Mouse (Mus musculus): ENCODE results near the gene Hcn3.

The Hcn3 gene

GRCm38 (mm10) chr3:89147101-89147978 lies 12.7 kb downstream of the Hcn3 start:
- DNase-seq (ENCODE audit: low spot score), result peak; percentile 23

DNA sequence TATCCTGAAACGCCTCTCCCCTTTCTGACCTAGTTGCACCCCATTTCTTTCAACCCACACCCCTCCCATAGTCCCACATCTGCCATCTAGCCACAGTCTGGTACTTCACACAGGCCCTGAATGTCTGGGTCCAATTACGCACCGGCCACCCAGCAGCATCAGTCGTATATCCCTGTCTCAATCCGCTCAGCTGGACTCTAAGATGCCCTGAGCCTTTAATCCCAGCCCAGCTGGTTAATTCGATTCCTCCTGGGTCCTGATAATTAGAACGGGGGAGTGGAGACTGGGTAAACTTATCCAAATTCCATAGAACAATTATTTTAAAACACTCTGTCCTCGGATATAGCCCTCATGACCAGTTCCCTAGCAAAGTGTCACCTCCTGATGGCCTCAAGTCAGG lies 14.4 kb downstream of the Hcn3 start:
- DNase-seq (ENCODE audit: low spot score), result no peak

DNA sequence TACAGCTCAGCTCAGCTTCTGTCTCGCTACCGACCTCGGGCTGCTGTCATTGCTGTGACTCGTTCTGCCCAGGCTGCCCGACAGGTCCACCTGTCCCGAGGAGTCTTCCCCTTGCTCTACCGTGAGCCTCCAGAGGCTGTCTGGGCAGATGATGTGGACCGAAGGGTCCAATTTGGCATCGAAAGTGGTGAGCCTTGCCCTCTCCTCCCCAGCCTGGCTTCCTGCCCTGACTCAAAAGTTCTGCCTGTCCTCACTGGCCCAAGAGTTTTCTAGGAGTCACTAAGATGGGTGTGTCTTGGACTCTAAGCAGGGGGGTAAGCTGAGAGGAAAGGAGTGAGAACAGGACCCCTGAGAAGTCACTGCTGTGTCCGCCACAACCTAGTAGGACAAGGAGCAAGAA lies 15.2 kb downstream of the Hcn3 start:
- DNase-seq (ENCODE audit: low spot score), result no peak

GRCm38 (mm10) chr3:89136365-89136764 lies 23.6 kb downstream of the Hcn3 start:
- DNase-seq (ENCODE audit: low spot score), result peak; percentile 22

DNA sequence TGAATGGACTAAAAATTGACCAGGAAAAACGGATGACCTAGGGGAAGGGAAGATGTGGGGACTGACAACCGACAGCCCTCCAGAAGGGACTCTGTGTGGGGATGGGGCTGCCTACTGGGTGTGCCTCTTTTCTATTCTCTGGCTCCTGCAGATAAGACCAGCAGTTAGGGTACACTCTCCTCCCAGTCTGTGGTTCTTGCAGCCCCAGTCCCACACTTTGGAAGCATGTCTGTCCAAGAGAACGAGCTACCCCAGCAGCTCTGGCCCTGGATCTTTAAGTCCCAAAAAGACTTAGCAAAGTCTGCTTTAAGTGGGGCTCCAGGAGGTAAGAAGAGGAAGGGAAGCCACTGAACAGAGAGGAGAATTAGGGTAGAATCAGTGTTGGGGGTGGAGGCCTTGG lies 24.0 kb downstream of the Hcn3 start, which contains the start of gene Pklr:
TSS of gene Pklr (plus strand) at position 185 of the 400 bp plus-strand sequence.
- no peak for DNase-seq (ENCODE audit: low spot score)

DNA sequence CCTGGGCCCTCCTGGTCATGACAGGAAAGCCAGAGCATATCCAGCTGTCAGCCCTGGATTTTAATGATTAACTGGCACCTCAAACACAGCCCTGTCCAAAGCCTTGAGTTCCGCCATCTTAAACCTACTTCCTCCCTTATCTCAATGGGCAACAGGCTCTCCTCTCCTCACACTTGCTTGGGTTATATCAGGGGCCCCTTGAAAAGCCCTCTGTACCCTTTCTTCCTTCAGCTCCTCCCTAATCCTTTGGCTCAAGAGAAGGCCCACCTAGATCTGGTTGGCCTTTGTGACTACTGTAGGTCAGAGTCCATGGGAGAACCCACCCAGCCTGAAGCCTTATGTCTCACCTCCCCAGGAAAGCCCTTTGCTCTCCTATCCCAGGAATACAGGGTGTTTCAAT lies 26.2 kb downstream of the Hcn3 start:
- no peak for DNase-seq (ENCODE audit: low spot score)

DNA sequence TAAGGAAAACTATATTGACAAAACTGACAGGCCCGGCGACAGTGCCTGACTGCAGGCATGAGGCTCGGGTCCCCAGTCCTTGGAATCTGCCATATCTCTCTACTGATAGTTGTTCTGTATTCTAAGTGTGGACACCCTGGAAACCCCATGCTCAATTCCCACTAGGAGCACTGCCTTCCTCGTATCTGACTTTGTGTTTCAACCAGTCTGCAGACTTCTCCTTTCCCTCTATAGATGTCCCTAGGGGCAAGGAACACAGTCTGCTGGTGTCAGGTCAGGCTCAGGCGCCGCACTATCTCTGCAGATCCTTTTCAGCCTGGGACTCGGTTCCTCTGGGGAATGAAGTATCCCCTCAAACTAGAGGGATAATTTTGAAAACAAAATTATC lies 26.9 kb downstream of the Hcn3 start:
- DNase-seq (ENCODE audit: low spot score), result no peak

- DNase-seq (ENCODE audit: low spot score), result peak; percentile 60
Measured at GRCm38 (mm10) chr3:89132285-89133062, 27.5 kb downstream of the Hcn3 start.

- DNase-seq (ENCODE audit: low spot score), result no peak
Measured at GRCm38 (mm10) chr3:89131816-89132215, 28.2 kb downstream of the Hcn3 start.

GRCm38 (mm10) chr3:89129908-89130307 lies 30.1 kb downstream of the Hcn3 start:
- DNase-seq (ENCODE audit: low spot score), result no peak

- no peak for DNase-seq (ENCODE audit: low spot score)
Measured at GRCm38 (mm10) chr3:89125981-89126380, 34.0 kb downstream of the Hcn3 start.

DNA sequence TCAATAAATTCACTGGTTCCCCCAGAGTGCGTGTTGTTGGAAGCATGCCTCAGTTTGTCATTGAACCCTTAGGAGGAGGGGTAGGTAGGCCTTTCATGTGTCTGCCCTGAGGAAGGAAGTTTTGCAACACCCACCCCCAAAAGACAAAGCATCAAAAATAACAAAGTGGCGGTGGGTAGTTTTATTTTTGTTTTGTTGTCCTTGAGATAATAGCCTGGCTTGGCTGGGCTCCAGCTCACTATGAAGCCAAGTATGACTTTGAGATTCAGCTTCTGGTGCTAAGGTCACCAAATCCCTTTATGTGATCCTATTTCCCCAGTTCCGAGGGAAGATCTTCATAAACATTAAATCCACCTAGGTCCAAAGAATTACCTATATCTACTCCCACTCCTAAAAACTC lies 35.8 kb downstream of the Hcn3 start:
- DNase-seq (ENCODE audit: low spot score), result no peak

- DNase-seq (ENCODE audit: low spot score), result no peak
Measured at GRCm38 (mm10) chr3:89123313-89123712, 36.7 kb downstream of the Hcn3 start.

- DNase-seq (ENCODE audit: low spot score), result peak; percentile 61
Measured at GRCm38 (mm10) chr3:89115522-89115921, 44.5 kb downstream of the Hcn3 start.

DNA sequence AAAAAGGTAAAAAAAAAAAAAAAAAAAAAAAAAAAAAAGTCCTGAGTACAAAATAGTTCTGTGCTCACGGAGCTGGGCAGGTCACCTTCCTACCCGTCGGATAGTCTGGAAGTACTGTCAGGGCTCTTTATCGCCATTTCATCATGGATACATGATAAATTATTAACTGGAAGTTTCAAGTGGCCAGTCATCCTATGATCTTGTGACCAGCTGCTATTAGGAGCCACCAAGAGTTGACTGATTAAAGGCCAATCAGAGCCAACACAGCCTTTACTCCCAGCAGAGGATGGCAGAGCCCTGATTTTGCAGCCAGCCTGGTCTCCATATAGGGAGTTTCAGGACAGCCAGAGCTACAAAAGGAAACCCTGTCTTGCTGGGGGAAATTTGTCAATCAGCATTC lies 46.9 kb downstream of the Hcn3 start:
- no peak for DNase-seq (ENCODE audit: low spot score)

- DNase-seq (ENCODE audit: low spot score), result no peak
Measured at GRCm38 (mm10) chr3:89108146-89108545, 51.9 kb downstream of the Hcn3 start.

- no peak for DNase-seq (ENCODE audit: low spot score)
Measured at GRCm38 (mm10) chr3:89107545-89107944, 52.5 kb downstream of the Hcn3 start.

DNA sequence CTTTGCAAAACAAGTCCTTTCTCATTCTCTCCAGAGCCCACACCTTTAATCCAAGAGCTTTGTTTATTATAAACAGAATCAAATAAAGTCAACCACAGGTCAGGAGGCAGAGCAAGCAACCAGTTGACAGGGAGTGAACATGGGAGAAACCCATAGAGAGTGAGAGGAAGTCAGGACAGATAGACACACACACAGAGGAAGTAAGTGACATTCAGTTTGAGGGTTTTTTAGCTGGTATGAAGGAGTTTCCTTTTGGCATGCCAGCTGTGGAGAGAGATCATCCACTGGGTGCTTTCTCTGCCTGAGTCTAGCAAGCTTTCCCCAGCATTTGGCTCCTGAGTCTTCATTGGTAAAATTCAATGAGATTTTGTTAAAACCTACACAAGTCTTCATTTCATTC lies 53.1 kb downstream of the Hcn3 start:
- DNase-seq (ENCODE audit: low spot score), result no peak

GRCm38 (mm10) chr3:89103291-89103595 lies 56.8 kb downstream of the Hcn3 start:
- no peak for DNase-seq (ENCODE audit: low spot score)

DNA sequence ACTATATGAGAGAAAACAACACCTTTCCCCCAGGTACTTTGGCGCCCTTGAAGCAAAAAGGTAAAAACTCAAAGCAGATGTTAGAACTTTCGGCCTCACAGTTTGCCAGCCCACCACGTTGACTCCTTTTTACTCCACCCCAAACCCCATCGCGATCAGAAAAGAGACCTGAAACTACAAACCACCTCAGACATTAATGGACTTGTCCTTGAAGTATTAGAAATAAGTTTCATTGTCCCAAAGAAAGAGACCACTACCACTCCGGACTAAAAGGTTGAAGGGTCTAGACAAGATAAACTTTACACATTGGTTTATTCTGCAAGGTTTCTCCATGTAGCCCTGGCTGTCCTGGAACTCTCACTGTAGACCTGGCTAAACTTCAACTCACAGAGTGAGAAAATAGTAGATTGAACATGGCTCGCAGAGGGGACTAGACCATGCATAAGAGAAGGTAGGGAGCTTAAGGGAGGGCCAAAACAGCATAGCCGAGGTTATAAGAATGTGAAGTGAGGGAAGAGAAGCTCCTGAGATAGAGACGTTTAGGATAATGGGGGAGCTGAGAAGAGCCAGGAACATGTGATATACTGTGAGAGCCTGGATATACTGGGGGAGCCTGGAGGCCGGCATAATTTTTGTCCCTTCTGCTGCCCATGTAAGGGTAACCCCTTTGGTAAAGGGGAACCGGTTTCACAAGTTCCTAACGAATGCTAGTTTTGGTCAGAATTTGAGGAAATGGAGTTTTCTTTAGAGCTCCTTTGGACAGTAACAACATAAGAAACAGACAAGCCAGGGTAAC lies 57.3 kb downstream of the Hcn3 start:
- DNase-seq (ENCODE audit: low spot score), result no peak

DNA sequence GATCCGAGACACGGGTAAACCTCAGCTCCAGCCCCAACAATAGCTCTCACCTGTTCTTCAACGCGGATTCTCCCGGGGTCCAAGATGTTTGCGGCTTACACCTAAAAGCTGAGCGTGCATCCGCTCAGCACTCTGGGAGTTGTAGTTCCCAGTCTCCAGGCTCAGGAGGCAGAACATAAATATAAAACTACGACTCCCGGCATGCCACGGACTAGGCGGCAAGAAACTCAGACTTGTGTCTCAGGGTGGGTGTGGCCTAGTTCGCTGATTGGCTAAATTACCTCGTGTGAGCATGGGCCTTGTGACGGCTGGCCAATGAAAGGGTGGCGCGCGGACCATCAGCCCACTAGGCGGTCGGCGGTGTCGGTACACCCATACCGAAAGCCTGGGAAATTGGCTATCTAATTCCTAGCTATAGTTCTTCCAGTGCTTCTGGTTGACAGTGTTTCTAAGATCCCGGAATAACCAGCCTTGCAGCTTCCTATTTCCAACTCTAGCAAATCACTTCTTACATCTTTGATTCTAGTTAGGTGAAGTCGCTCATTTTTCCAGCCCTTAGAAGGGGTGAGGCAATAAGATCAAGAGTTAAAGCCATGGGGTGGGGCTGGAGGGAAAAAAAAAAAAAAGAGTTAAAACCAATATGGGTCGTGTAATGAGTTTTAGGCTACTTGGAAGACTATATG lies 58.0 kb downstream of the Hcn3 start, which contains the start of gene Fdps:
TSS of gene Fdps (minus strand) at position 148 of the 683 bp plus-strand sequence.
- DNase-seq (ENCODE audit: low spot score), result peak; percentile 100

- no peak for DNase-seq (ENCODE audit: low spot score)
Measured at GRCm38 (mm10) chr3:89101459-89101811, 58.6 kb downstream of the Hcn3 start.

Data from embryo, embryonic 10.5 days (tissue).